Mouse (Mus musculus): ENCODE results near the gene Mapk8.

Mapk8 gene

GRCm38 (mm10) chr14:33380830-33381457 lies 66.0 kb downstream of the Mapk8 start:
- DNase-seq = no peak

GRCm38 (mm10) chr14:33378723-33379122 lies 68.2 kb downstream of the Mapk8 start:
- DNase-seq = no peak

GRCm38 (mm10) chr14:33377211-33377610 lies 69.7 kb downstream of the Mapk8 start:
- no peak for DNase-seq

- DNase-seq = no peak
Measured at GRCm38 (mm10) chr14:33374089-33374488, 72.9 kb downstream of the Mapk8 start.

GRCm38 (mm10) chr14:33373271-33373670 lies 73.7 kb downstream of the Mapk8 start:
- DNase-seq = no peak

GRCm38 (mm10) chr14:33371248-33371647 lies 75.7 kb downstream of the Mapk8 start:
- peak; percentile 74 for DNase-seq

GRCm38 (mm10) chr14:33370056-33370455 lies 76.9 kb downstream of the Mapk8 start:
- no peak for DNase-seq

GRCm38 (mm10) chr14:33369375-33369774 lies 77.6 kb downstream of the Mapk8 start:
- DNase-seq = no peak

- no peak for DNase-seq
Measured at GRCm38 (mm10) chr14:33366891-33367777, 79.8 kb downstream of the Mapk8 start.

GRCm38 (mm10) chr14:33364061-33364460 lies 82.9 kb downstream of the Mapk8 start:
- DNase-seq = no peak

GRCm38 (mm10) chr14:33363611-33364010 lies 83.3 kb downstream of the Mapk8 start:
- DNase-seq = no peak

- no peak for DNase-seq
Measured at GRCm38 (mm10) chr14:33362807-33363206, 84.2 kb downstream of the Mapk8 start.

- no peak for DNase-seq
Measured at GRCm38 (mm10) chr14:33362122-33362521, 84.8 kb downstream of the Mapk8 start.

- DNase-seq = no peak
Measured at GRCm38 (mm10) chr14:33361546-33361945, 85.4 kb downstream of the Mapk8 start.

GRCm38 (mm10) chr14:33358891-33359290 lies 88.1 kb downstream of the Mapk8 start:
- no peak for DNase-seq

- no peak for DNase-seq
Measured at GRCm38 (mm10) chr14:33357600-33358368, 89.2 kb downstream of the Mapk8 start.

GRCm38 (mm10) chr14:33355276-33355675 lies 91.7 kb downstream of the Mapk8 start:
- DNase-seq = no peak

- no peak for DNase-seq
Measured at GRCm38 (mm10) chr14:33352890-33353289, 94.1 kb downstream of the Mapk8 start.

- DNase-seq = no peak
Measured at GRCm38 (mm10) chr14:33351984-33352722, 94.8 kb downstream of the Mapk8 start.

- no peak for DNase-seq
Measured at GRCm38 (mm10) chr14:33351019-33351418, 95.9 kb downstream of the Mapk8 start.

- no peak for DNase-seq
Measured at GRCm38 (mm10) chr14:33348146-33348545, 98.8 kb downstream of the Mapk8 start.

- DNase-seq = no peak
Measured at GRCm38 (mm10) chr14:33347738-33348137, 99.2 kb downstream of the Mapk8 start.

GRCm38 (mm10) chr14:33346546-33346945 lies 100.4 kb downstream of the Mapk8 start:
- no peak for DNase-seq

All from right cerebral cortex, postnatal 25 days (tissue).